Mouse (Mus musculus) adrenal gland, adult (tissue): ENCODE measurements around the gene Ccdc187.

ENCODE experiments used
- DNase-seq, 2 experiments: peaks; one replicate each; pipeline ENCODE4 v3.0.0; 2022 to 2023; ENCODE audit warnings: low spot score in 1 of 2; ENCODE audit not compliant: inconsistent age in 2 of 2

Gene Ccdc187

GRCm38 (mm10) chr2:26285804-26286203 lies 8.6 kb downstream of the Ccdc187 start:
- peak in 1 of 2 experiments; percentile 63 for DNase-seq

DNA sequence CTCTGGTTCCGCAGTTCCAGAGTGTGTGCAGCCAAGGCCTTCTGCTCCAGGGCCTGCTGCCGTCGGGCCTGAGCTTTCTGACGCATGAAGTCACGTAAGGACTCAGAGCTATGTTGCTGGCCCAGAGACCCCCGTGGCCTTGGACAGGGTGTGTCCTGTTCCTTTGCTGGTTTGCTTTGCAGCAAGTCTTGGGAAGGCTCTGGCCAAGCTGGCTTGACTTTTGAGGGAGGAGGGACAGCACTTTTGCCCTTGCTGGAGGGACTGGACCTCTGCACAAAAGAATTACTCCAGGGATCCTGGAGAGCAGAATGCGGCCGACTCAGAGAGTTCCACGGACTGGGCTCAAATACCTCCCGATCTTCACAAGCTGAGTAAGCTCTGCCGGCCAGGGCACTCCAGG lies 13.8 kb downstream of the Ccdc187 start:
- peak; percentile 38 to 46 for DNase-seq

- no peak for DNase-seq
Measured at GRCm38 (mm10) chr2:26279712-26280111, 14.6 kb downstream of the Ccdc187 start.

DNA sequence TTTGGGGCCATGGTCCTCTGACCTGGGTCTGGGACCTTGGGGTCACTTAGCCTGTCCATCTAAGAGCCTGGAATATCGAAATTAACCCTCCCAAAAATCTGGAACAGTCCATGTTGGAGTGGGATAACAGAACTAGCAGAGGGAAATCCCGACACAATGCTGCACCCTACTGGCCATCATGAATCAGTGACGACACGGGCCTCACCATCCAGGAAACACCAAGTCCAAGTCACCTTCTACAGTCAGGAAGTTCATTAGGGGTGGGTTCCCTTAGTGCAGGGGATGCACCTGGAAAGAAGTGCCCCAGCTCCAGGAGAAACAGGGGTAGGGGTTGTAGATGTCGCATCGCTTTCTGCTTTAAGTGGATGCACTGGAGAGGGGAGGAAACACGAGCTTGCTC lies 20.7 kb downstream of the Ccdc187 start:
- peak; percentile 53 to 89 for DNase-seq

DNA sequence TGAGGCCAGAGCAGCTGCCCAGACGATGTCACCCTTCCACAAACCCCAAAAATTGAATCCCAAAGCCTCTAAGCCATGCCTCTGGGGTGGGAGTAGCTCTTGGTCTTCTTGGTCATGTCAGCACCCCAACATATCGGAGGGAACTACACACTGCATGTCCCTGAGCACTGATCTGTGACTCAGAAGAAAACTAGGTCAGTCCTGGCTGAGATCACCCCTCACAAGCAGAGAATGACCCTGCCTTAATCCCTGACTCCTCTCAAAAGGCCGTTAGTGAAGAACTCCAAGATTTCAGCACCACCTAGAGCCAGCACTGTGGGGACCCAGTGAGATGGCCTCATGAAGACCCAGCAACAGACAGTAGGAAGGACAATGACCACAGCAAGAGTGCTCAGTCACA lies 26.1 kb downstream of the Ccdc187 start:
- peak; percentile 80 to 87 for DNase-seq

GRCm38 (mm10) chr2:26266066-26266742 lies 28.2 kb downstream of the Ccdc187 start:
- DNase-seq = no peak

GRCm38 (mm10) chr2:26265095-26265494 lies 29.3 kb downstream of the Ccdc187 start:
- peak in 1 of 2 experiments; percentile 39 for DNase-seq

- no peak for DNase-seq
Measured at GRCm38 (mm10) chr2:26264646-26265045, 29.7 kb downstream of the Ccdc187 start.

GRCm38 (mm10) chr2:26257315-26258096 lies 36.9 kb downstream of the Ccdc187 start:
- no peak for DNase-seq

- no peak for DNase-seq
Measured at GRCm38 (mm10) chr2:26254816-26255215, 39.5 kb downstream of the Ccdc187 start.

GRCm38 (mm10) chr2:26252514-26253206 lies 41.7 kb downstream of the Ccdc187 start:
- DNase-seq = no peak

GRCm38 (mm10) chr2:26247531-26247930 lies 46.8 kb downstream of the Ccdc187 start:
- DNase-seq = no peak

DNA sequence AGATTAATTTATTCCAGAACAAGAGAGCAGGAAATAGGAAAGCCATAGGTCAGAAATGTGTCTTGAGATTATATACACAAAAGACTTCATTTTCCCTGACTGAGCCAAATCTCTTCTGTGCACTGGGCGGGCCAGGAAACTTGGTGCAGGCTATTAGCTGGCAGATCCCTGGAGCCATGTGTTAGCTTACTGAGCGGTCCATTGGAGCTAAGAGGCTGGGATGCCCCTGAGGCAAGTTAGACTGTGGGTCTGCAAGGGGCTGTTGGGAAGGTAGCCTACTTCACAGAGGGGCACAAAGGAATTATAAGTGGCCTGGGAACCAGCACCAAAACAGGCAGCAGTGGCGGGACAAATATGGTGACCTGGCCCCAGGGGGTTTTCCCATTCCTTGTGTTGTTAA lies 53.5 kb downstream of the Ccdc187 start:
- DNase-seq = no peak

DNA sequence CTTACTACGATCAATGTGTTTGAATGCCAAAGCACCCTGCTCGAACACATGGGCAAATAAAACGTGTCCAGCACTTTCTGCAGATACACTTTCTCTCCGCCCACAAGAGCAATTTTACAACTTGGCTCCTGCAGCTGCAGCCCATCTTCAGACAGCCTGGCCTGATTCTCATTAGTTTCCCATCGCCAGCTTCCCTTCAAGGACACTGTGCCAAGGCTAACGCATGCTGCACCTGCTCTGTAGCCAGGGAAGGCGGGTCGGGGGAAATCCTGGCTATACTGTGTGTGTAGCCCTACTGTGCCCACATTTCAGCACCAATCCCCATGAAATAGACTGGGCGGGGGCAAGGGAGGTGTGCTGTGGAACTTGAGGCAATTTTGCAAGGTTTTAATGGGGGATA lies 54.0 kb downstream of the Ccdc187 start:
- DNase-seq = peak; percentile 35 to 56

GRCm38 (mm10) chr2:26237290-26237782 lies 57.0 kb downstream of the Ccdc187 start, which contains the start of gene Qsox2:
Gene Qsox2, minus strand, starts transcription at chr2:26237525.
- DNase-seq = peak; percentile 94 to 98

DNA sequence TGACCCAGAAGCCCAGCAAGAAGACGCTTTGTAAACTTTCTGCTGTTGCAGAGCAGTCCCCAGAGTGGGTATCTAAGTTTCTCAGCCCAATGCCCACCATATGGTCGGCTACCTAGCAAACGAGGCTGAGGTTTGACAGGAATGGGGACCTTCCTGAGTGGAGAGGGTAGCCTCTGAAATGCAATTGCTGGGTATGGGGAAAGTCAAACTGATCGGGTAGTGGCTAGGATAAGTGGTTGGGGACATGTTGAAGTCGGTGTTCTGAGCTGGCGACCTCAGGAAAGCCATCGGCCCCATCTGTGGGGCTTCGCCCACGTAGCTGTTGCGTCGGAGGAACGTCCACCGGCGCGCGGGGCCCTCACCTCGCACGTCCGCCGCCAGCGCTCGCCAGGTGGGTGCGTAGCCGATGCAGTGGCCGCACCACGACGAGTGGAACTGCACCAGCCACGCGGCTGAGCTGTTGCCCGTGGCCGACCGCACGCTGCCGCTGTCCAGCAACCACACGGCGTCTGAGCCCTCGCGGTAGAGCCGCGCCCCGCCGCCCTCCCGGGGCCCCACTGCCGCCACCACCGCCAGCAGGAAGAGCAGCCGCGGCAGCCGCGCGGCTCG lies 57.6 kb downstream of the Ccdc187 start:
- no peak for DNase-seq

- peak in 1 of 2 experiments; percentile 29 for DNase-seq
Measured at GRCm38 (mm10) chr2:26234771-26235170, 59.6 kb downstream of the Ccdc187 start.

GRCm38 (mm10) chr2:26234253-26234652 lies 60.1 kb downstream of the Ccdc187 start:
- no peak for DNase-seq

GRCm38 (mm10) chr2:26231366-26231765 lies 63.0 kb downstream of the Ccdc187 start:
- no peak for DNase-seq

GRCm38 (mm10) chr2:26230253-26230652 lies 64.1 kb downstream of the Ccdc187 start:
- peak in 1 of 2 experiments; percentile 41 for DNase-seq

DNA sequence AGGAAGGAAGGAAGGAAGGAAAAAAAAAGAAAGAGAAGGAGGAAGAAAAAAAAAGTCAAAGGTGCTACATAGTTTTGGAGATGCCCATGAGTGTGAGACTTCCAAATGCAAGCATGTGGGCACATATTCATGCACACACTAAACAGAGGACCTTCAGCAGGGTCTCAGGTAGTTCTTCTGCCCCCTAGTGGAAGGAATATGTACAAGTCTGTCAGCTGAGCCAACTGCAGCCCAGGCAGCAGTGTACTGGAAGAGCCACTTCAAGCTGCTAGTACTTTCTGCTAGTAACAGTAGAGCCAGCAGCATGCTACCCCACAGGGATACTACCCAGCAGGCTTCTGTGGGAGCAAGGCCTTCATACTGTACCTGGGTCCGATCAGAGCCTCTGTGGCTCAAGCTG lies 66.6 kb downstream of the Ccdc187 start:
- peak; percentile 38 to 77 for DNase-seq
